Mouse (Mus musculus): ENCODE measurements at regions not wholly inside any gene's neighbourhood (a gene's known extent, or its start where the extent isn't known, plus 50 kb on each side); places are given as distances from the start of the nearest gene placed in this dataset.

GRCm38 (mm10) chr15:68435961-68436360 is 1935.3 kb upstream of the Lrrc6 start:
- no peaks in the 10 kb centered on the region for H3K4me1 ChIP-seq (ENCODE audit: control insufficient read depth, insufficient read depth, low read length)
- H3K4me2 ChIP-seq (ENCODE audit: low read depth, low read length) = no peak overlapping the region
- 33% methylated on average over 3 of the region's 3 CpGs for WGBS
- H3K4me3 ChIP-seq (ENCODE audit: low read length) = no peak overlapping the region
- H3K27me3 ChIP-seq (replicated peaks; ENCODE audit: control insufficient read depth, insufficient read depth, low read length) = no peaks in the 10 kb centered on the region
- no peak overlapping the region for H3K9ac ChIP-seq (ENCODE audit: low read depth, low read length)
- H3K27ac ChIP-seq (ENCODE audit: low read length) = no peak overlapping the region
- ATAC-seq = no peak
- no peaks in the 10 kb centered on the region for H3K36me3 ChIP-seq (ENCODE audit: control insufficient read depth, insufficient read depth, low read length)
- no peaks in the 10 kb centered on the region for H3K9me3 ChIP-seq (ENCODE audit: control insufficient read depth, low read length)

GRCm38 (mm10) chr15:68431251-68431650 is 1930.5 kb upstream of the Lrrc6 start:
- Histone ChIP-seq H3K9ac (ENCODE audit: low read depth, low read length) (no peak overlapping the region), H3K9me3 (ENCODE audit: control insufficient read depth, low read length) (no peaks in the 10 kb centered on the region), H3K27ac (ENCODE audit: low read length) (no peak overlapping the region), H3K27me3 (replicated peaks; ENCODE audit: control insufficient read depth, insufficient read depth, low read length) (no peaks in the 10 kb centered on the region), H3K4me1 (ENCODE audit: control insufficient read depth, insufficient read depth, low read length) (no peaks in the 10 kb centered on the region), H3K4me3 (ENCODE audit: low read length) (no peak overlapping the region), H3K36me3 (ENCODE audit: control insufficient read depth, insufficient read depth, low read length) (no peaks in the 10 kb centered on the region), H3K4me2 (ENCODE audit: low read depth, low read length) (no peak overlapping the region)
- 73% methylated on average over 2 of the region's 2 CpGs for WGBS
- ATAC-seq = no peak

- no peaks in the 10 kb centered on the region for H3K36me3 ChIP-seq (ENCODE audit: control insufficient read depth, insufficient read depth, low read length)
- no peak overlapping the region for H3K27ac ChIP-seq (ENCODE audit: low read length)
- no peaks in the 10 kb centered on the region for H3K9me3 ChIP-seq (ENCODE audit: control insufficient read depth, low read length)
- no peak overlapping the region for H3K9ac ChIP-seq (ENCODE audit: low read depth, low read length)
- no peaks in the 10 kb centered on the region for H3K27me3 ChIP-seq (replicated peaks; ENCODE audit: control insufficient read depth, insufficient read depth, low read length)
- H3K4me2 ChIP-seq (ENCODE audit: low read depth, low read length) = no peak overlapping the region
- H3K4me1 ChIP-seq (ENCODE audit: control insufficient read depth, insufficient read depth, low read length) = no peaks in the 10 kb centered on the region
- H3K4me3 ChIP-seq (ENCODE audit: low read length) = no peak overlapping the region
- ATAC-seq = no peak
- WGBS = 67% methylated on average over 4 of the region's 4 CpGs
Observed at GRCm38 (mm10) chr15:68430486-68430885, 1929.8 kb upstream of the Lrrc6 start.

GRCm38 (mm10) chr15:68428444-68429228 is 1927.9 kb upstream of the Lrrc6 start:
- H3K27ac ChIP-seq (ENCODE audit: low read length) = no peak overlapping the region
- no peaks in the 10 kb centered on the region for H3K4me1 ChIP-seq (ENCODE audit: control insufficient read depth, insufficient read depth, low read length)
- H3K36me3 ChIP-seq (ENCODE audit: control insufficient read depth, insufficient read depth, low read length) = no peaks in the 10 kb centered on the region
- no peaks in the 10 kb centered on the region for H3K27me3 ChIP-seq (replicated peaks; ENCODE audit: control insufficient read depth, insufficient read depth, low read length)
- H3K4me2 ChIP-seq (ENCODE audit: low read depth, low read length) = no peak overlapping the region
- H3K9ac ChIP-seq (ENCODE audit: low read depth, low read length) = no peak overlapping the region
- 22% methylated on average over 6 of the region's 6 CpGs for WGBS
- no peak overlapping the region for H3K4me3 ChIP-seq (ENCODE audit: low read length)
- no peaks in the 10 kb centered on the region for H3K9me3 ChIP-seq (ENCODE audit: control insufficient read depth, low read length)
- ATAC-seq = no peak

- no peak for ATAC-seq
Observed at GRCm38 (mm10) chr15:68417142-68417541, 1916.4 kb upstream of the Lrrc6 start.

GRCm38 (mm10) chr15:68415401-68415925 is 1914.8 kb upstream of the Lrrc6 start:
- no peak for ATAC-seq
- Histone ChIP-seq H3K4me3 (ENCODE audit: low read length) (no peak overlapping the region), H3K27me3 (replicated peaks; ENCODE audit: control insufficient read depth, insufficient read depth, low read length) (no peaks in the 10 kb centered on the region), H3K27ac (ENCODE audit: low read length) (no peak overlapping the region), H3K9me3 (ENCODE audit: control insufficient read depth, low read length) (no peaks in the 10 kb centered on the region), H3K9ac (ENCODE audit: low read depth, low read length) (no peak overlapping the region), H3K4me1 (ENCODE audit: control insufficient read depth, insufficient read depth, low read length) (no peaks in the 10 kb centered on the region), H3K36me3 (ENCODE audit: control insufficient read depth, insufficient read depth, low read length) (no peaks in the 10 kb centered on the region), H3K4me2 (ENCODE audit: low read depth, low read length) (no peak overlapping the region)
- WGBS = 19% methylated on average over 3 of the region's 3 CpGs

More at GRCm38 (mm10) chr15:68417142-68417541, 1916.4 kb upstream of the Lrrc6 start:
- Histone ChIP-seq H3K36me3 (ENCODE audit: control insufficient read depth, insufficient read depth, low read length) (no peaks in the 10 kb centered on the region), H3K4me2 (ENCODE audit: low read depth, low read length) (no peak overlapping the region), H3K9me3 (ENCODE audit: control insufficient read depth, low read length) (no peaks in the 10 kb centered on the region), H3K27me3 (replicated peaks; ENCODE audit: control insufficient read depth, insufficient read depth, low read length) (no peaks in the 10 kb centered on the region), H3K9ac (ENCODE audit: low read depth, low read length) (no peak overlapping the region), H3K27ac (ENCODE audit: low read length) (no peak overlapping the region), H3K4me3 (ENCODE audit: low read length) (no peak overlapping the region), H3K4me1 (ENCODE audit: control insufficient read depth, insufficient read depth, low read length) (no peaks in the 10 kb centered on the region)
- WGBS = 19% methylated on average over 1 of the region's 1 CpGs

- Histone ChIP-seq H3K27ac (ENCODE audit: low read length) (no peak overlapping the region), H3K9me3 (ENCODE audit: control insufficient read depth, low read length) (no peaks in the 10 kb centered on the region), H3K9ac (ENCODE audit: low read depth, low read length) (no peak overlapping the region), H3K4me2 (ENCODE audit: low read depth, low read length) (no peak overlapping the region), H3K4me3 (ENCODE audit: low read length) (no peak overlapping the region), H3K27me3 (replicated peaks; ENCODE audit: control insufficient read depth, insufficient read depth, low read length) (no peaks in the 10 kb centered on the region), H3K36me3 (ENCODE audit: control insufficient read depth, insufficient read depth, low read length) (no peaks in the 10 kb centered on the region), H3K4me1 (ENCODE audit: control insufficient read depth, insufficient read depth, low read length) (no peaks in the 10 kb centered on the region)
- no peak for ATAC-seq
- WGBS = 52% methylated on average over 4 of the region's 4 CpGs
Observed at GRCm38 (mm10) chr15:68414047-68414446, 1913.3 kb upstream of the Lrrc6 start.

GRCm38 (mm10) chr15:68412697-68413096 is 1912.0 kb upstream of the Lrrc6 start:
- Histone ChIP-seq H3K27ac (ENCODE audit: low read length) (no peak overlapping the region), H3K4me3 (ENCODE audit: low read length) (no peak overlapping the region), H3K9ac (ENCODE audit: low read depth, low read length) (no peak overlapping the region), H3K27me3 (replicated peaks; ENCODE audit: control insufficient read depth, insufficient read depth, low read length) (no peaks in the 10 kb centered on the region), H3K36me3 (ENCODE audit: control insufficient read depth, insufficient read depth, low read length) (no peaks in the 10 kb centered on the region), H3K4me1 (ENCODE audit: control insufficient read depth, insufficient read depth, low read length) (no peaks in the 10 kb centered on the region), H3K9me3 (ENCODE audit: control insufficient read depth, low read length) (no peaks in the 10 kb centered on the region), H3K4me2 (ENCODE audit: low read depth, low read length) (no peak overlapping the region)
- 77% methylated on average over 2 of the region's 2 CpGs for WGBS
- no peak for ATAC-seq

- Histone ChIP-seq H3K36me3 (ENCODE audit: control insufficient read depth, insufficient read depth, low read length) (no peaks in the 10 kb centered on the region), H3K9ac (ENCODE audit: low read depth, low read length) (no peak overlapping the region), H3K4me2 (ENCODE audit: low read depth, low read length) (no peak overlapping the region), H3K27me3 (replicated peaks; ENCODE audit: control insufficient read depth, insufficient read depth, low read length) (no peaks in the 10 kb centered on the region), H3K9me3 (ENCODE audit: control insufficient read depth, low read length) (no peaks in the 10 kb centered on the region), H3K27ac (ENCODE audit: low read length) (no peak overlapping the region), H3K4me3 (ENCODE audit: low read length) (no peak overlapping the region), H3K4me1 (ENCODE audit: control insufficient read depth, insufficient read depth, low read length) (no peaks in the 10 kb centered on the region)
- 87% methylated on average over 3 of the region's 3 CpGs for WGBS
- no peak for ATAC-seq
Observed at GRCm38 (mm10) chr15:68412156-68412555, 1911.4 kb upstream of the Lrrc6 start.
